Mouse (Mus musculus): ENCODE measurements around the gene Dusp9.

The Dusp9 gene

DNA sequence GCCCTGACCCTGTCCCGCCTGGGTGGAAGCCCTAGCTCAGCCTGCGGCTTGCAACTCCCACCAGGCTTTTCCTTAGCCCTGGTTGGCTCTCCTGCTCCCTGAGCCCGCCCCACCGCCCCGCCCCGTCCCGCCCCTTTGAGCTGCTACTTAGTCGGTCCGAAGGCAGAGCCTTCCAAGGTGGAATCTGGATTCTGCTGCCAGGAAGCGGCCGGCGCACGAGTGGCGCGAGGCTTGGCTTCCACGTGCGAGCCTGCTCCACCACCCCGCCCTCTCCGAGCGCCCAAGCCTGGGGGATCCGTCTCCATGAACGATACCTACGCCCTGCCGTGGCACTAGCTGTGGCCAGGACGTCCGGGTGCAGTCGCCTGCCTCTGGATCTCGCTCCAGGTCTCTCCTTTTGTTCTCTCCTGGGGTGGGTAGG lies at the start of gene Dusp9:
Dusp9 (plus strand) TSS at position 165 of the 421 bp plus-strand sequence.
- no peak for DNase-seq (ENCODE audit: low spot score in 2 of 2)

DNA sequence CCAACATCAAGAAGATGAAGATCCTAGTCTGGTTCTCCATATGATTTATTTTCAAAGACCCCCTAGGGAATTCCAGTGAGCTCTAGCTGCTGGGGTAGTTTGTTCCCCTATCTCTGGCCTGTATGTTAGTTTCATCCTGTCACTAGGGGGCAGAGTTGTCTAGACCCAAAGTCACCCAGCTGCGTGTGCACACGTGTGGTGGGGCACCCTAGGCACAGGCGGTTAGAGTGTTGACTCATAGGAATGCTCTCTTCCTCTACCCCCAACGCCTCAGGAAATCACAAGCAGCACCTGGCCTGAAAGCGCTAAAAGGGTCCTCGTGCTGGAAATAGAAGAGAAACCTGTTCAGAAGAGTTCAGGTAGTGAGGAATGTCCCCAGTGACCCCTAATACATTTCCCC lies 46.0 kb upstream of the Dusp9 start:
- DNase-seq (ENCODE audit: low spot score in 2 of 2) = no peak

DNA sequence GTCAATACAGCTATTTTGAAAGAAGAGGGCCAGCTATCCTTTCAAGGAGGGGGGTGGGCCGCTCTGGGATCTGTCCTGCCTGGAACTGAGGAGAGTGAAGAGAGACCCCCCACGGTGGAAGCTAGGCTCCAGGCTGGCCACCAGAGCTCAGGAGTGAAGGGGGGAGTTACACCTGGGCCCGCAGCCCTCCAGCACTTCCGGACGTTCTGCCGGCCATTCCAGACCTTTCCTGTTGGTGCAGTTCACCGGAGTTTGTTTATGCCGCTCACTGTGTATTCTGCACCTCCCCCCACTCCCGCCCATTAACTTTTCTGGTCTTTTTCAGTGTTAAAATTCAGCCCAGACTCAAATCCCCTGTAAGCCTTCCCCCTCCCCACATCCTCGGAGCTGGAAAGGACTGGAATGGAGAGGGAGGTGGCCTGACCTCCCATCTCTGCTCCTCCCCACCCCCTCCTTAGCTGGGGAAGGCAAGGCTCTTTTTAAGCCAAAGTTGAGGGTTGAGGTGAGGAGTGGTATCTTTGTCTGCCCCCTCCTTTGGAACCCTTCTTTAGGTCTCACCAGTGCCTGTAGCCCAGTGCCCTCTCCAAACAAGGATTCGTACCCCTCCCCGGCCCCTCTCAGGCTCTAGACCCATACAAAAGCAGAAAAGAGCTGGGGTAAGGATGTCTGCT lies 44.6 kb upstream of the Dusp9 start:
- no peak for DNase-seq (ENCODE audit: low spot score in 2 of 2)

DNA sequence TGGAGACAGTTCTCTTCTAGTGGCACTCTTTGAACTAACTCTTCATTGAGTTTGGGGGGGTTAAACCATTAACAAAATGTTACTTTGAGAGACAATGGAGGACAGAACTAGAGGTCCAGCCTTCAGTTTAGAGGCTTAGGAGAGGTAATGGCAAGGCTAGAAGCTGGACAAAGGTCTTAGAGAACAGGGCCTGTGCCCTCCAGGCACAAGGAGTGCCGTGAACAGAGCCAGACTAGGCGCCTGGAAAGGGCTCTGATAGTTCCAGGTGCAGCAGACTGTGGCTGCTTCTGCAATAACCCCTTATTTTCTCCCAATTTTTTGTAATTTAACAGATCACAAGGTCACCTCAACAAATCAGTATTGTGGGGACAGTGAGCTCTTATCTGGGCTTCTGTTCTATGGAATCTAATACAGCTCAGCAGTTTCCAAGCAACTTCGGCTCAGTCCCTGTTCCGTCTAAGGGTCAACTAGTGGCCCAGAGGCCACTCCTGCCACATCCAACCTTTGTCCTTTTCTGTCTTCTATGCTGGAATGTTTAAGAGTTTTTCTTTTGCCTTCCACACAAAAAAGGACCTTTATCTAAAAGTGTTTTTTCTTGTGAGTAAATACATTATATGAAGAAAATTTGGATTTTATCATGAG lies 43.8 kb upstream of the Dusp9 start:
- DNase-seq (ENCODE audit: low spot score in 2 of 2) = no peak

DNA sequence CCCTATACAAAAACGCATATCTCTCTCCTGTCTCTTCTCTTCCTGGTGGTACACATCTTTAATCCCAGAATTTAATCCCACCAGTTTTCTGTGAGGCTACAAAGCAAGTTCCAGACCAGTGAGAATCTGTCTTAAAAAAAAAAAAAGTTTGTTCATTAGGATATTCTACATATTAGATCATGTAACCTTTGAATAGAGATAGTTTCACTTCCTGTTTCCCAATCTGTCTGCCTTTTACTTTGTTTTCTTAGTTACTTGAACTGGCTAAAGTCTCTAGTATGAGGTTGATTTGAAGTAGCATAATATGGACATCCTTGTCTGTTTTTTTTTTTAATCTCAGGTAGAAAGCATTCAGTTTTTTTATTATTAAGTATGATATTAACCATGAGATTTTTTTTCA lies 37.8 kb upstream of the Dusp9 start:
- DNase-seq (ENCODE audit: low spot score in 2 of 2) = no peak

DNA sequence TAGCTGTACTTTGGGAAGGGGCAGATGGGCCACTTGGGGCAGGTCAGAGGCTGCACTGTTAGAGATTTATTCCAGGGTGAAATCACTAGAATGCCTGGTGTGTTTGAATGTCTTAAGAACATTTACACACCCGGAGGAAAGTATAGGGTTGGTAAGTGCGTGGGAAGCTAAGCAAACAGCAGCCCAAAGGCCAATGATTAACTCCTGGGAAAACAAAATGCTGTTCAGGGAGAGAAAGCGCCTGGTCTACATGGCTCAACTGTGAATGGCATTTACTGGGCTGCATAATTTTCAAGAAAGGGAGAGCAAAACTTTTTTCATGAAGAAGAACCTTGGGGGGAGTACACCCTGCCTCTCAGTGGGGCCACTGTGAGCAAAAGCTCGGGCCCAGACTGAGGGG lies 25.6 kb upstream of the Dusp9 start:
- no peak for DNase-seq (ENCODE audit: low spot score in 2 of 2)

DNA sequence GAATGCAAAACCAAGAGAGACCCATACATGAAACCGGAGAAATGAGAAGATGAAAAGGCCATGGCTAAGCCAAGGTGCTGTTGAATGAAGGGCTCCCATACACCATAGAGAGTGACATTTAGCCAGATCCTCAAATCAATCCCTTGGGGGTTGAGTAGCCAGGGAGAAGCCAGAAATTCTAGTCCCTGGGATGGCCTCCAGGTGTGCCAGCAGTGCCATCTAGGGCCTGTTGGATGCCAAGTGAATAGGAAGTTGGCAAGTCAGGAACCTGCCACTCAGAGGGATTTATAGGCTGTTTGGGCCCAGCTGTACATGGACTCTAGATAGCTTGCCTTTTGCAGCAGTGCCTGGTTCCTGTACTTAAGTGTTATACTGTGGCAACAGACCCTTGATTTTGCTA lies 23.3 kb upstream of the Dusp9 start:
- no peak for DNase-seq (ENCODE audit: low spot score in 2 of 2)

DNA sequence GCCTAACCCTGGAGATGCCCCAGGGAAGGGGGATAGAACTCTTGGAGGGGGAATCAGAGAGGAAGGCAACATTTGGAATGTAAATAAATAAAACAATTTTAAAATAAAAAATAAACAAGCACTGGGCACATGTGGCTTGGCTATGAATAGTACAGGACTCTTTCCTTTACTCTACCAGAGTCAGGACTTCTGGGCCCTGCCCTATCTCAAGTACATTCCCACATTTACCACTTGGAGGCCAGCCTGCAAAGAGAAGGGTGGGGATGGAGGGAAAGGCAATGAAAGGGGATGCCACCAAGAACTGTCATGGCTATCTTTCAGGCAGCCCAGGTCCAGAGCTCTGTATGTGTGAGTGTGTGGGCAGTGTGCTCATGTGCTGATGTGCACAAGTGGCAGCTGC lies 19.8 kb upstream of the Dusp9 start:
- no peak for DNase-seq (ENCODE audit: low spot score in 2 of 2)

DNA sequence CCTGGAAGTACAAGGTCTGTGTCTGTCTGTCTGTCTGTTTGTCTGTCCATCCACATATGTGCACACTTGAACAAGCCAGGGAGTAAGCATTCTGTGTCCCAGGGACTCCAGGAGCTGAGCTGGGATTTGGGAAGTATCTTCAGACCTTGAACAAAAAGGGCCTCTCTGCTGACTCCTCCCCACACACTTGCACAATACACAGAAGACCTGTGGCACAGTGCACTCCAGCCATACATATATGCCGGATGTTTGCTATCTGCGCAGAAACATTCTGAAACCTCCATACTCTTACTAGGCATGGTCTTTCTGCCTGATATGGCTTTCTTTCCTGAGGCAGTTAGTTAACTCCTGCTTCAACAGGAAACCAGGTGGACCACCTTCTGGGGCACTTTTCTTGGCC lies 19.3 kb upstream of the Dusp9 start:
- no peak for DNase-seq (ENCODE audit: low spot score in 2 of 2)

DNA sequence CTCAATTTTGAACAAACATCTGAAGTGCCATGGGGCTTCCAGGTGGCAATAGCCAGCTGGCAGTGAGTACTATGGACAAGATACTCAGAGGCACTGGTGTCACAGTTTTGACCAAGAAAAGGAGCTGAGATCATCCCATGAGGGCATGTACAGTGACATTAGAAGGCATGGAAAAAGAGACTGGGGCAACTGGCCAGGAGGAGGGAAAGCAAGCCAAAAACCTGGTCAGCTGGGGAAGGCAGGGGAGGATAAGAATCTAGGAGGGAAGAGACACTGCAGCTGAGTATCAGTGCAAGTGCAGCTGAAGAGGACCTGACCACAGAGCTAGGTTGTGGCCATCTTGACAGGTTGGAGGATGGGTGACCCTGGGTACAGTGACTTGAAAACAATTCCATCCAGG lies 12.2 kb upstream of the Dusp9 start:
- no peak for DNase-seq (ENCODE audit: low spot score in 2 of 2)

DNA sequence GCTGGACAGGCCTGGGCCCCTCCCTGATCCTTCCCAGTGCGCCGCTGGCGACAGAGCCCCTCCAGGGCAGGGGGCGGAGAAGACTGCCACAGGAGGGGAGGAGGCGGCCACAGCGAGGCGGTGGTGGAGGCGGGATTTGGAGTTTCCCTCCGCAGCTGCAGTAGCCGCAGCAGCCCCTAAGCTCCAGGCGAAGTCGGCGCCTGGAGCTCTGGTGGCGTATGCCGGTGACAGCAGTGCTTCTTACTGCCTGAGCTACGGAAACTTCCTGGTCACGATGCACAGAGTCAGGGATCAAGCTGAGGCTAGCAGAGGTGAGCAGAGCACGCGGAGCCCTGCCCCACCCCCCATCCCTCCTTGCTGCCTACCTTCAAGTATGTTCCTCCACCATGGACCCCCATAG lies 3.8 kb upstream of the Dusp9 start:
- no peak for DNase-seq (ENCODE audit: low spot score in 2 of 2)

DNA sequence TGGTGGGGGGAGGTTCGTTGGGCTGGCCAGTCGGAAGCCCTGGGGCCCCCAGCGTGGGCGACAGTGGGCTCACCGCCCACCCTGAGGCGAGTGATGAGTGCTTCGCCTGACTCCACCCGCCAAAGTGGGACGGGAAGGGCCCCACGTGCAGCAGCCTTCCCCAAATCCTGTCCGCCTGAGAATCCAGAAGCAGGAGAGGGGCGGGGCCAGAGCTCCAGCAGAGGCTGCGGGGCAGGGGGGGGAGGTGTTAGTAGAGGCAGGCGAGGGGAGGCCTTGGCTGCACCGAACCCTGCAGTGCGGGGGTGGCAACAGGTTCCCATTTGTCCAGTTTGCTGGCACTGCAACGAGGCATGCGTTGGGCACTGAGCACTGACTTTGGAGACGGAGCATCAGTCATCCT lies 1.8 kb upstream of the Dusp9 start:
- no peak for DNase-seq (ENCODE audit: low spot score in 2 of 2)

DNA sequence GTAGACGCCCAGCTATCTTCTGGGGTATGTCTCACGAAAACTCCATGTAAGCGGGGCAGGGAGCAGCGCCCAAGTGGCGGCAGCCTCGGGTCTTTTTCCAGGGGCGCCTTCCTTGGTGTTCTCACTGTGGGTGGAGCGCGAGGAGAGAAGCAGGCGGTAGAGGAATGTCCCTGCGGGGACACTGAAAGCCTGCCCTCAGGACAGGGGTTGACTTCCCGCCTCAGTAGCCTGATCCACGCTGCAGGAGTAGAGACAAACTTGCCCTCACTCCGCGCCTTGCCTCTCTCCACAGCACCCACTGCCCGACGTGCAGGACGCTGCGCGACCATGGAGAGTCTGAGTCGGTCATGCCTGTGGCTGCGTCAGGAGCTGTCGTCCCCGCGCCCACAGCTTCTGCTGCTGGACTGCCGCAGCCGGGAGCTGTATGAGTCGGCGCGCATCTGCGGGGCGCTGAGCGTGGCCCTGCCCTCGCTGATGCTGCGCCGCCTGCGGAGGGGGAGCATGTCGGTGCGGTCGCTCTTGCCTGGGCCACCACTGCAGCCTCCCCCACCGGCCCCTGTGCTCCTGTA lies 766 bp downstream of the Dusp9 start:
- no peak for DNase-seq (ENCODE audit: low spot score in 2 of 2)

DNA sequence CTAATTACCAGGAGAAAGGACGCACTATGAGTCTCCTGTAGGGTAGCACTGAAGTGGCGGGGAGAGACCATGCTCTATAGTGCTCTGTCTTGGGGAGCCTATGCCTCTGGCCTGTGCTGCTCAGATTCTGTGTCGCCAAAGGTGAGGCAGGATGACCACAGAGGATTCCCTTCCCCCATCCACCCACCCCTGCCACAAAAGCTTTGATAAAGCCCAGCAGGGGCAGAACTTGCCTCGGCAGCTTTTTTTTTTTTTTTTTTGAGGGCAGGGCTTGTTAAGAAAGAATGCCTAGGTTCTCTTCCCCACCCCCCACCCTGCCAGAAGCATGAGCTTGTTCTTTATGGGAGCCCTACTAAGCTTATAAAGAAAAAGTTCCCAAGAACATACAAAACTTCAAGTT lies 5.9 kb downstream of the Dusp9 start:
- DNase-seq (ENCODE audit: low spot score in 2 of 2) = no peak

DNA sequence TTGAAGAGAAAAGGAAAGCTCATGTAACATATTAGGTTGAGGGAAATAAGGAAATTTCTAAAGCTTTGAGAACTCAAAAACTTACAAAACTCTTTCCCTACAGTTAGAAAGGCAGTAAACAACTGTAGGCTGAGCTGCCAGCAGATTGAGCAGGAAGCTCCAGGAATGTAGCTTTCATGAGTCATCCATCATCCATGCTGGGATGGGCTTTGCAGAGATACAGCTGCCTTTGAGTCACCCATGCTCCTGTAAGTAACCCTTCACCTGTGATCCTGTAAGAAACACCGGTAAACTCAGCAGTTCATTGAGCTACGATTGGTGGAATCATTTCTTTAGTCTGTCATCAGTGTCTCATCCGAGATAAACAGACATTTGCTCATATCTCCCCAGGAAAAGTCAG lies 11.7 kb downstream of the Dusp9 start:
- DNase-seq (ENCODE audit: low spot score in 2 of 2) = no peak

DNA sequence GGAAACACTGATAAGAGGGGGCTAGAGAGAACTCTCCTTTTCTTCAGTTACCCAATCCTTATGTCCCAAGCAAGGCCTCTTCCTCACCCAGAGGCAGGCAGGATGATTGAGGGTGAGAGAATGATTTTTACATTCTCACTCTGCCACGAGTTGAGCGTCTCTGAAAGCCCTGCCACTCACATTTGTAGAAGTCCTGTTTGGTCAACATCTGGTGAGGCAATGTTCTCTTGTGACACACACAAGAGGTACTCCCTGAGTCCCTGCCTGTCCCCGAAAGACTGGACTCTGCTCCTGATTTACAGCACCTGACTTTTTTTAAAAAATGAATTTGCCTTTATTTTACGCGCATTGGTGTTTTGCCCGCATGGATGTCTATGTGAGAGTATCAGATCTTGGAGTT lies 14.2 kb downstream of the Dusp9 start:
- no peak for DNase-seq (ENCODE audit: low spot score in 2 of 2)

DNA sequence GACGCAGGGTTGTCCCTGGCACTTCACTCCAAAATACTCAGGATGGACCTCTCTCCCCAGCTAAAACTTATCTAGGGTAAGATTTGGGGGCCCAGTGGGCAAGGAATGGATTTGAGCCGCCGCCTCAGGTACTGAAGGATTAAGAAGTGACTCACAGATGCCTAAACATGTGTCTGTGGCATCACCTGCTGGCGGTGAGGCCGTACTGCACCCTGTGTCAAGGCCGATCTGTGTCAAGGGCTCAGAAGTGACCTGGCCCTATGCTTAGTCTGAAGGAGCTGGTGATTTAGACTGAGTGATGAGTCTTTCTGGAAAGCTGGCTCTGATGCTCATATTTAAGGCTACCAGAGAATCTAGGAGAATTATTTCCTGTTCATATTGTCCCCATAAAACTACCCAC lies 15.0 kb downstream of the Dusp9 start:
- DNase-seq (ENCODE audit: low spot score in 2 of 2) = no peak

DNA sequence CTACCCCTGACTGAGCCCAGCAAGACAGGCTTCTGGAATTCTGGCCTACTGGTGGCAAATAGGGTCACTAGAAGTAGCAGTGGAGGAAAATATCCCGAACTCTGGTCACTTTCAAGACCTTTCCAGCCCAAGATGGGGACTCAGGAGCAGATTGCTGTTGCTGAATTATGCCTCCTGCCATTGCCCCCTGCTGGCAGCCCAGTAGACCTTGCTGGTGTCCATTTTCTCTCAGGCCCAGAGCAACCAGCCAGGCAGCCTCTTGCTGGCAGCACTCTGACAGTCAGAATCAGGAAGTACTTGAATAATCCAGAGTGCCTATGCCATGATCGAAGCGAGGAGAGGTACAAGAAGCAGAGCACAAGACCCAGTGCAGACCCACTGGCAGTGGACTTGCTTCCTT lies 16.3 kb downstream of the Dusp9 start:
- DNase-seq (ENCODE audit: low spot score in 2 of 2) = no peak

DNA sequence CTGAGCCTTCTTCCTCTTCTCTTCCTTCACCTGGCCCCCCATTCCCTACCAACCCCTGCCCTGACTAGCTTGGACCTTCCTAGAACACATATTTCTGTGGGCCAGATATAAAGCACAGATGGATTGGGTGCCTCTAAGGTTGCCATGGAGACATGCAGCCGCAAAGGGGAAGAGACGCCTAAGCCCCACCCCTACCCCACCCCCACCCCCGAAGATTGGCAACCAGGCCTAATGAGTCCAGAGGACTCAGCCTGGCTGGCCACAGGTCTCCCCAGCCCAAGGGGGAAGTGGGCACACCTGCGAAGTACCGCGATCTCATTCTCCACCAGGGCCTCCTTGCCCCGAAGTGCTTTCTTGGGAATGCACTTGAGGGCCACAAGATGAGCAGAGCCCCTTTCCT lies 19.2 kb downstream of the Dusp9 start:
- no peak for DNase-seq (ENCODE audit: low spot score in 2 of 2)

DNA sequence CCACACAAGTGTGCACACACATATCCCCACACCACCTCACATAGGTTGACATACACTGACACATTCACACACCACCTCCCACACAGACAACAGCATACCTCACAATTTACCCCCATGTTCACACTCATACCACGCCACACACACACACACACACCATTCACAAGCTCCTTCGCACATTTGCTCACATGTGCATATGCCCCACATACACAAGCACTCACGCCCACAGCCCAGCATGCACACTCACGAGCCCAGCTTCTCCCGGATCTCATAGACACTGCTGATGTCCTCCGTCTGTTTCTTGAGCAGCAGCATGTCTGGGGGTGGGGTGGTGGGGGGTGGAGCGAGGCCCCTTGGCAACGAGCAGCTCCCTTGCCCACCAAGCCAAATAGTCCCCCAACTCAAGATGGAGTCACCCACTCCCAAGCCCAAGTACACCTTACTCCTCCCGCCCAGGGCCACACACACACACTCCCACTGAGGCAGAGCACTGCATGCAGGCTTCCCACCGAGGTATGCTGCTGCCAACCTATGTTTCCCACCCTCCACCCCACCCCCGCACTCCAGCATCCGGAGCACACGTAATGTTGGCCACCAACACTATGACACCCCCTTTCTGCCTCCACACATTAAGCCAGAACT lies 19.8 kb downstream of the Dusp9 start:
- DNase-seq (ENCODE audit: low spot score in 2 of 2) = peak in 1 of 2 experiments; percentile 57

DNA sequence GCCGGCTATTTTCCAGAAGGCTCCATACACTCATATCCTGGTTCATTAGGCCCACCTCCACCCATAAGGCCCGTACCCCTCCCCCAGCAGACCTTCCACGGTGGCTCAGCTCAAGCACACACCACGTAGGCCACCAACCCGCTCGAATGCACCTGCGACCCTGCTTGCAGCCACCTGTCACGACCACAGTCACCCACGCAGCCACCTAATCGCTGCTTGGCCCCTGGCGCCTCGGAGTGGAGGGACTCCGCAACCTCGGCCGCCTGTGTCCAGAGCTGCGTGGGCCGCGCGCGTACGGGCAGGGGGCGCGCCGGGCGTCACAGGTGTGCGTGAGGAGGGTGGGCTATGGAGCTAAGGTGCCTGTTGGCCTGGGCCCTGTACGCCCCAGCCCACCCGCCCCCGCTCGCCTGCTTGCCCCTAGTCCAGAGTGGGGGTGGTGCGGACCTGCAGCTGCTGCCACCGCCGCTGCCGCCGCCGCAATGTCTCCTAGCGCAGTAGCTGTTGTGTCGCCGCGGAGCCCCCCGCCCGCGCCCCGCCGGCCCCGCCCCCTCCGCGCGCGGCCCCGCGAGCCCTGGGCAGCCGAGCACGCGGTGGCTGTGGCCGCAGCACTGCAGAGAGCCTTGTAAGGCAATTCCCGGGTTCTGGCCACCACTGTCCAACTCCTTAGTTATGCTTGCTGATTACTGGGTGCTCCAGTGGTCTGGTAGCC lies 20.5 kb downstream of the Dusp9 start, which contains the start of gene Pnck:
Pnck (minus strand) TSS at position 543 of the 709 bp plus-strand sequence.
- DNase-seq (ENCODE audit: low spot score in 2 of 2) = no peak

DNA sequence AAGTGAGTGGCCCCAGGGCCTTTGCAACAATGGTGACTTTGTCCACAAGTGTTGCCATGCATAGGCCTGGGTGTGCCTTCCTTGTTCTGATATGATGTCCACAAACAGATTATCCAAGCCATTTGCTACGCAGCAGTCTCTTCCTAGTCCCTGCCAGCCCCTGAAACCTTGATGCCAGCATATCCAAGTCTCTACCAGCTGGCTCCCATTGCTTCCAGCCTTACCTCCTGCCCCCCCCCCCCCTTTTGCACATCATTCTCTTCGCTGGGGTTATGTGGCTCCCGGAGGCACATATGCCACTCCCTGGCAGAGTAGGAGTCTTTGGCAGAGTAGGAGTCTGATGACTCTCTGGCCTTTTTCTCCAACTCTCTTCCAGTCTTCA lies 21.1 kb downstream of the Dusp9 start:
- no peak for DNase-seq (ENCODE audit: low spot score in 2 of 2)
